Mouse (Mus musculus) urinary bladder, adult 18-20 months (tissue): ENCODE measurements around the gene Tmem246.
"Not testable (repeated sequence)": the region's sequence is repeated elsewhere in the genome, so short reads cannot be mapped to it uniquely, and the experiment has no call there.

Source experiments
- DNase-seq, 2 experiments: peaks; one replicate each; pipeline ENCODE4 v3.0.0; 2022; ENCODE audit warnings: low spot score in 2 of 2, mixed read lengths in 2 of 2

The Tmem246 gene

DNA sequence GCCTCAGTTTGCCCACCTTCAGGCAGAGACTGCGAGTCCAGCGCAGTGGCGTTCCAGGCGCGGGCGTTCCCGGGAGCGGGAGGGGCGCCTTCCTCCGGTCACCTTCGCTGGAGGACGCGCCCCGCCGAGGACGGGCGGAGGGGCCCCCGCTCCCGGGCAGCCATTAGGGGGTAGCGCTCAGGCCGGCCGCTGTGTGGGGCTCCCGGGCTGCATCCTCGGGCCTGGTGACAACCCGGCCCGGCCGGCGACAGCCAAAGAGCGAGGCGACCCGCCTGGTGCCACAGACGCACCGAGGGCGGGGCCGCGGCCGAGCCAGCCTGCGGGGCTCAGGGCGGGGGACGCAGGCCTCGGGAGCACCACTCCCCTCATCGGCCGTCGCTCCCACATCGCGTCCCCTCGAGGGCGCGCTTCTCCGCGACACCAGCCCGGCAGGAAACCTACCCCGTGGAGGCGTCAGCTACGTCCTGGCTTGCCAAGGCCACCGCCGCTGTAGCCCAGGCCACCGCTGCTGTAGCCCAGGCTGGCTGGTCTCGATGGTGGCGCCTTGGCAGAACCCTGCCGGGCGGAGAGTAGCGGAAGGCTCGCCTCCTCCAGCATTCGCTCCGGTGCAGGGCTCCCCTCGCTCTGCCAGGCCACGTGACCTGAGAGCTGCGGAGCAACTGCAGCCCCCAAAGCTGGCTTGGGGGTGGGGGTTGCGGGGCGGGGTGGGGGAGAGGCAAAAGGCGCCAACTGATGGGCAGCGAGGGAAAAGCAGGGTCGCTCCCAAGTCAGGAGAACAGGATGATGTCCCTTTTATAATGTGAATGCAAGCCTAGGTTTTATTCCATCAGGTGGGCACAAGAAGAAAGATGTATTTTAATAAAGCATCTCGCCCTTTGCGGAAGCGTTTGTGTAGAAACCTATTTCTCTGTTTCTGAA lies at the start of gene Tmem246:
Tmem246 (minus strand) TSS at position 694 of the 918 bp plus-strand sequence.
- peak; percentile 62 to 82 for DNase-seq

DNA sequence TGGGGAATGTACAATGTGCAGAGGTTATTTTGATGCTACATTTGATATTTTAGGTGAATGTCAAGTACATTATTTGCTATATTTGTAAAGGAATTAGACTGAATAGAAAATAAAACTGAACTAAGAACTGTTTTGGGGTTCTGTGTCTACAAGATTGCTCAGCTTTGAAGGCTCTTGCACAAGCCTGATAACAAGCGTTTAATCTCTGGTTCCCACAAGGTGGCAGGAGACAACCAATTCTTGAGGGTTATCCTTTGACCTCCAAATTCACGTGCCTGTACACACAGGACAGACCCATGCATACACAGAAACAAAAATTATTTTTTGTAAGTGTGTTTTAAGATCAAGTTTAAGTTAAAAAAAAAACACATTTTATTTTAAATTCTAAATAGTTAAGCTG lies 42.2 kb upstream of the Tmem246 start:
- DNase-seq, result no peak

DNA sequence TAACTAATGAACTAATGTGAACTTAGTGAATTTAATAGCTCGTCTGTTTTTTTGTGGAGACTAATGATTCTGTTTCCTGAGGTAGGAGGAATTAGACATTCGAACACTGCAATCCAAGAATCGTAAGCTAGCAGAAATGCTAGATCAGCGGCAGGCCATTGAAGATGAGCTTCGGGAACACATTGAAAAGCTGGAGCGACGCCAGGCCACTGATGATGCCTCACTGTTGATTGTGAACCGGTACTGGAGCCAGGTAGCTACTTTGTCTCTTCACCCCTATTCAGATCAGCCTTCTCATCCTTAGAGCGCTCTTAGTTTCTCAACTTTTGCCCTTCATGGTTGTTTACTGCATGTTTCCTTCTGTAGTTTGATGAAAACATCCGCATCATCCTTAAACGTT lies 40.1 kb upstream of the Tmem246 start:
- DNase-seq, result no peak

DNA sequence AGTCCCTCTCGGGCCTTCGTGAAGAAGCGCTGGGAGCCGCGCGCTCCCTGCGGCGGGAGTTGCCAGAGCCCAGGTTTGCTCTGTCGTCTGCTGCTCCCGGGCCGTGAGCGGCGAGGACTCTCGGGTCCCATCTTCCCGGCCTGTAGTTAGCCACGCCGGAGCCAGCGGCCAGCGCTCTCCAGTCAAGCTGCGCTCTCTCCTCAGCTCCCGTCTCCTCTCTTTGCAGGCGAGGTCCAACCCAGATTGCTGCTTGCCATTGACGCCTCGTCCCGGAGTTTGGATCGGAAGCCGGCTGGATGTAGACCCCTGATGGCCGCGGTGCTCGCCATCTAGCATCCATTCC lies 34.4 kb upstream of the Tmem246 start:
- no peak for DNase-seq

DNA sequence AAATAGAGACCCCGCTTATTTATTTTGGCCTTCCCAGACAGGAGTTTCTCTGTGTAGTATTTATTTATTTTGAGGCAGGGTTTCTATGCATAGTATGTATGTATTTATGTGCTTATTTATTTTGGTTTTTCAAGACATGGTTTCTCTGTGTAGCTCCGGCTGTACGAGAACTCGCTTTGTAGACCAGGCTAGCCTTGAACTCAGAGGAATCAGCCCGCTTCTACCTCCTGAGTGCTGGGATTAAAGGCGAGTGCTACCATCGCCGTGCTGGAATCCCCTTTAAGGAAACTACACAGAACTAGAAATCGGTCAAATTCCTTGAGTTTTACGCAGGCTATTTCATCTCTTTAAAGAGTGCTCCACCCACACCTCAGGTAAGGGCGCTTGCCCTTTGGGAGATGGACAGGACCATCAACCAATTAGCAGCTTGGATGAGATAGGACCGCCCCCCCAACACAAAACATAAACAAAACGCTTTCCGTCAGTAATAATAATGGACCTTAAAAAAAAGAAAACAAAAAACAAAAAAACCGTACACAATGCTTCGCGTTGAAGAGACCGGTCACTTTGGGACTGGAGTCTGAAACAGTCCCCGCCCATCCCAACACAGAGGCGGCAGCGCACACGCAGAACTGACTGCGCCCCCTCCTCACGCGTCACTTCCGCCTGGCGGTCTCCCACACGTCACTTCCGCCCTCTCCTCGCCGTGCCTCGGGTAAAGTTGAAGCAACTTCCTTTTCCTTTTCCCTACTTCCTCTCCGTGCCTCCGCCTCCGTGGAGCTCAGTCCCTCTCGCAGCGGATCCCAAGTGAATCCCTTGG lies 33.9 kb upstream of the Tmem246 start, which contains the start of gene Rnf20:
Rnf20 (plus strand) TSS at position 688 of the 820 bp plus-strand sequence.
- peak; percentile 88 to 95 for DNase-seq

DNA sequence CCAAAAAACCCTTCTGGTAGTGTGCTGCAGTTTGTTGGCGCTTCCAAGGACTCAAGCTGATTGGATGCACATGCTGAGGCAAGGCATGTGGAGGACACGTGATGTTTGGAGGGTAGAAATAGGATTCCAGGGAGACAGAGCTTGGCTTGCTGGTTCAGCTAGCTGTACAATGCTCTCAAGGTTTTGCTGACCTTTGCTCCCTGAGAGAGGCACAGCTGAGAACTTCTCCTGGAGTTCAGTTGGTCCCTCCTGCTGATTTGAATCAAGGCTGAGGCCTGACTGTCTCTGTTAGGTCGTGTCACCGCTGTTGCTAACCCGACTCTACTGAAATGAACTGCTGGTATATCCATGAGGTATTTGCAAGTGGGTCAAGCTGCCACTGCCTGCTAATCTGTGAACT lies 31.3 kb upstream of the Tmem246 start:
- no peak for DNase-seq

DNA sequence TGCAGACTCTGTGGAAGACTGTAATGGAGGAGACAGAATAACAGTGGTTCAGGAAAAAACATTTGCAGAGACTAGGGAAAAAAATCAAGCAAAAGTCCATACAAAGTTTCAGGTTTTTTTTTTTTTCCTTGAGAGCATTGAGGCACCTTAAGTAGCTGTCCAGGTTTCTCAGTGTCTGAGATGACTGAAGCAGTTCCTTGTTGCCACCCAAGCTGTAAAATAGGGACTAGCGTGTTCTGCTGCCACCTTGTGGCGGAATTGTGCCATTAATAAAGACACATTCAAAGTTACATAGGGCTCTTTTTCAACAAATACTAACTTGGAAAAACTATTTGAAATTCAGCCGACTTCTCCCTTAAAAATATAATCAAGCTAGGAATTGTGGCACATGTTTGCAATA lies 29.3 kb upstream of the Tmem246 start:
- DNase-seq, result peak; percentile 38 to 50

DNA sequence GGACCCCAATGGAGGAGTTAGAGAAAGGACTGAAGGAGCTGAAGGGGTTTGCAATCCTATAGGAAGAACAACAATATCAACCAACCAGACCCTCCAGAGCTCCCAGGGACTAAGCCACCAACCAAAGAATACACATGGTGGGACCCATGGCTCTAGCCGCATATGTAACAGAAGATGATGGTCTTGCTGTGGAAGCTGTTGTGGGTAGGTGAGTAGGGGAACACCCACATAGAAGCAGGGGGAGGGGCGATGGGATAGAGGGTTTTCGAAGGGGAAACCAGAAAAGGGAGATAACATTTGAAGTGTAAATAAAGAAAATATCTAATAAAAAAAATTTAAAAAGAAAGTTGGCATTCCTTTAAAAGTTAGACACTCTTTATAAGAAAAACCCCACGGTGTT lies 27.3 kb upstream of the Tmem246 start:
- DNase-seq, result not testable (repeated sequence)

DNA sequence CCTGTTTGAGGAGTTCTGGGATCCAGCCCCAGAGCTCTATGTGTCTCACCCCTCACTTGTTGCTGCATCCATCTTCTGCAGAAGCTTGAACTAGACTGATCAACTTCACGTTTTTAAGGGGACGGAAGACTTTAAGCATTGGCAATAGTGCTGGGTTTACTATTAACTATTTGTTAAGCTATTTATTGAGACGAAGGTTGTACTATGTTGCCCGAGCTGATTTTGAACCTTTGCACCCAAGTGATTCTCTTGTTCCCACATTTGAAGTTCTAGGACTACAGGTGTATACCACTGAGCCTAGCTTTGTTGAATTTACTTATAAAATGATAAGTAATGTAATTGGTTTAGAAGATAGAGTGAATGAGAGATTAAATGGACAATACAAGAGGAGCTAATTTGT lies 26.2 kb upstream of the Tmem246 start:
- no peak for DNase-seq

DNA sequence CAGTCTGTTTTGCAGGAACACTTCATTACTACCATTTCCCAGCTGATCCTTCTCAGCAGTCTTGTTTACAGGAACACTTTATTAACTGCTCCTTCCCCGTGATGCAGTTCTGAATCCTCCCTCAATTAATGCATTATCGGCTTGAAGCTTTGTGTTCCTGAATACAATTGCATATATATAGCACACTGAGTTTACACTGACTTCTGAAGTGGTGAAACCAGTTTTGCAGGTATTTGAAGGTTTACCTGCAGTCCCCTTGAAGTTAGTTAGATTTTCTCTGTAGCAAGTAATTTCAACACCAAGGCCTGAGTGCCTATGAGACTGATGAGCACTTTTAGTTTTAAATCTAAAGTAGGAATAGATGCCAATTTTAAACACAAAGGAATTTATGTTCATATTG lies 24.6 kb upstream of the Tmem246 start:
- no peak for DNase-seq

DNA sequence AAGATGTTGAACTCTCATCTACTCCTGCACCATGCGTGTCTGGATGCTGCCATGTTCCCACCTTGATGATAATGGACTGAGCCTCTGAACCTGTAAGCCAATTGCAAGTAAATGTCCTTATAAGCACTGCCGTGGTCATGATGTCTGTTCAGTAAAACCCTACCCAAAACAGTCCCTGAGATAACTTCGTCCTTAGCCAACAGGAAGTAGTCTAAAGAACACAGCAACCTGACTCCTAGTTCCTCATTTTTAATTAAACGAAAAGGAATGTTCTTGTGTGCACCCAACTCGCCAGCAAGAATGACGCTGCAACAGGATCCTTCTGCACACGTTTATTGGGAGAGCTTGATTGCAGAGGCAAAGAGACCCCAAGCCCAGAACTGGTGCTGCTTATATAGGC lies 22.2 kb upstream of the Tmem246 start:
- DNase-seq, result not testable (repeated sequence)

DNA sequence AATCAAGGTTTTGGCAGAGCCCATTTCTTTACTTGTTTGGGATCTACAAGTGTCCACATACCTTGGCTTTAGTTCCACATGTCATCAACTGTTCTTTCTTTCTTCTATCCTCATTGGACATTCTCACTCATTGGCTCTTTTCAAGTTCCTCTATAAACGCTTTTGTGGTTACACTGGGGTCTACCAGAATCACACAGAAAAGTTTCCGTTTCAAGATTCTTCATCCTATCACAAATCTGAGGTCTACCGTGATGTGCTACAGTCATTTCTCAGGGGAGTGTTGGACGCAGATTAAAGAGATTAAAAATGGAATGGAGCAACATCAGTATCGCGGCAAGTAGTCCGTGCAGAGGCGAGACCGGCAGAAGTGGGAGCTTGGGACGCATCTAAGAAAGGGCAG lies 19.2 kb upstream of the Tmem246 start:
- DNase-seq, result no peak

DNA sequence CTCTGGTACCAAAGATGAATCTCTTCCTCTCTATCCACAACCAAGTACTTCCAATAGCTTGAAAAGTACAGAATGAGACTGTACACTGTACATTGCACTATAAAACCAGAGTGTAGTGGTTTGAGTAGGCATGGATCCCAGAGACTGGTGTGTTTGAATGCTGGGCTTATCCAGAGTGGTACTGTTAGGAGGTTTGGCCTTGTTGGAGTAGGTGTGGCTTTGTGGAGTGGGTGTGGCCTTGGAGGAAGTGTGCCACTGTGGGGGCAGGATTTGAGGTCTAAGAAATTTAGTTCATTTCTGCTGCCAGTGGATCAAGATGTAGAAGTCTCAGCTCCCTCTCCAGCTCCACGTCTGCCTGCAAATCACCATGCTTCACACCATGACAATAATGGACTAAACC lies 7.8 kb upstream of the Tmem246 start:
- no peak for DNase-seq

DNA sequence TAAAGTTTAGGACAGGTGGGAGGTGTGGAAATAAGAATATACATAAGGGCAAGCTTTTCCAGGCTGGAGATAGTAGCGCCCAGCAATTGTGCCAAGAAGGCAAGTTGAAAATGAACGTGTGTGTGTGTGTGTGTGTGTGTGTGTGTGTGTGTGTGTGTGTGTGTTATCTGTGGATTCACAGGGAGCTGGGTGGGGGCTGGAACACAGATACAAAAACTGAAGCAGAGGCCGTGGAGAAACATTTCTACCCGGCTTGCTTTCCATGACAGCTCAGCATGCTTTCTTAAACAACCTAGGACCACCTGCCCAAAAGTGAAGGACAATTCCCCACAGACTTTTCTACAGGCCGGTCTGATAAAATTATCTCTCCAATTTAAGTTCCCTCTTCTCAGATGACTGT lies 6.9 kb upstream of the Tmem246 start:
- no peak for DNase-seq

DNA sequence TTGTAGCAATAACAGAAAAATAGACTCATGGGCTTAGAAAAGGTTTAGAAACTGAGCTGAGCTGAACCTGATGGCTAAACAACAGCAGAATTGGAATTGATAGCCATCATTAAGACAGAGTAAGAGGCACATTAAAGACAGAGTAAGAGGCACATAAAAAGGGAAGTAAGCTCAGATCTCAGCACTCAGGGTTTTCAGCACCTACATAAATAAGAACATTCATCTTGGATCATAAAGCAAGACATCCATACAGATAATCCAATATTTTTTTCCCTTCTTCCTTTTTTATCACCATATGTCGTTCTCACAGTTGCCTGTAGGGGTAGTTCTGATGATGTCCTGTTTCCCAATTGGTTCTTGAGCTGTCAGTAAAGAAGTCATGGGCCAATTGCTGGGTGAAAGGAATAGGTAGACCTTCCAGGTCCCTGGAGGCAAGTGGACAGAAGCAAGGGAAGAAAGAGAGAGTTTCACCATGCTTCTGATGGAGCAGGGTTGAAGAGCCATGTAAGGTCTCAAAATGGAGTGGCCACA lies 6.4 kb upstream of the Tmem246 start:
- DNase-seq, result no peak

DNA sequence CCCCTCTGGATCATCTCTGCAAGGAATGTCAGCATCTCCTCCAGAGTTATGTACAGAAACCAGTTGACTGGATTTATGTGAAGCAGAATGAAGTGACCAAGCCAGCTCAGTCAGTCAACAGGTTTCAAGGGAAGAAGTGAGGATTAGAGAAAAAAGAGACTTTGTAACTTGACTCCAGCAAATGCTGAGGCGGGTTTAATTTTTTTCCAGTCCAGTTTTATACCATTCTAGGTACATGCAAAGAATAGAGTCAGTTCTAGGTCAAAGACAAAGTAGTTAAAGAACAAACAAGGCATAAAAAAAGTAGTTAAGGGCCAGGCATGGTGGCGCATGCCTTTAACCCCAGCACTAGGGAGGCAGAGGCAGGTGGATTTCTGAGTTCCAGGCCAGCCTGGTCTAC lies 5.5 kb upstream of the Tmem246 start:
- DNase-seq, result no peak

DNA sequence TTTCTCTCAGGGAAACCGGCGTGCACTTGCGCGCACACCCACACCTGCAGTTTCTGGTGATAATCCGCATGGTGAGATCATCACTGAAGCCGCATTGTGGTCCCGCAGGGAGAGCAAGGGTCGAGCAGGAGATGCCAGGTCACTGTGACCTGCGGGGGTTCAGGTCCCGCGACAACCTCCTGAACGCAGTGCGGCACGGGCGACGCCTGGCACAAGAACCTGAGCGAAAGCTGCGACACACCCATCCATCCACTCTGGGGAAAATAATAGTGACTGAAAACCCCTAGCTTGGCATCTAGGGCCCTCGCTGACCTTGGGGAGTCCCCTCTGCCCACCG lies 862 bp downstream of the Tmem246 start:
- no peak for DNase-seq

DNA sequence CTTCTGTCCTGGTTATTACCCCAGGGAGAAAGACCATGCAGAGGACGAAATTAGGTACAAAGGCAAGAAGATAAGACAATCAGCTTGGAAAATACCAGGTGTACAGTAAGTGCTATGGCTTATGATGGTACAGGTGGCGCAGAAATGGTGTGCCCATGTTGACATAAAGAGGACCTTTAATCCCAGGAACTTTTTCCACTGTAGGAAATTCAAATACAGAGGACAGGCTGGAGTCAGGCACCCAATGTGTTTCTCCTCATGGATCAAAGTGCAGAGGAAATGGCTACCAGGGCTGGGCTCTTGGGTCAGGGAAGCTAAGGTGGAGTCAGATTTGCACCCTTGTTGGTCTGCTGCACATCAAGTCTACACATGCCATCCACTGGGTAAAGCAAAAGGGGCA lies 7.5 kb downstream of the Tmem246 start:
- DNase-seq, result no peak

DNA sequence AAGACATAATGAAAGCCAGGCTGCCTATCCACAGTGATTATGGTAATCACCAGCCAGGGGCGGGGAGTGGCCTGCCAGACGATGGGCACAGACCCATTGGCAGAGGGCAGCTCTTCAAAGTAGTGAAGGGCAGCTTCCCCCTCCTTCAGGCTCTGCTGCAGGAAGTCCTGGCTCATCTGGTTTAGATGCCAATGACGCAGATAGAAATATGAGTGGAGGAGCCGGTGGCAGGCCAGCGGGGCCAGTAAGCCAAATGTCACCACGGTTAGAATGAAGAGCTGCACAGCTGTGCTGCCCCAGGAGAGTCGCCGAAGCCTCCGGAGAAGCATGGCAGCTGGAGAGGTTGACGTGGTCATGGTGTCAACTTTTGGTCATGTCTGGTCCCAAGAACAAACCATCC lies 10.9 kb downstream of the Tmem246 start:
- DNase-seq, result no peak

DNA sequence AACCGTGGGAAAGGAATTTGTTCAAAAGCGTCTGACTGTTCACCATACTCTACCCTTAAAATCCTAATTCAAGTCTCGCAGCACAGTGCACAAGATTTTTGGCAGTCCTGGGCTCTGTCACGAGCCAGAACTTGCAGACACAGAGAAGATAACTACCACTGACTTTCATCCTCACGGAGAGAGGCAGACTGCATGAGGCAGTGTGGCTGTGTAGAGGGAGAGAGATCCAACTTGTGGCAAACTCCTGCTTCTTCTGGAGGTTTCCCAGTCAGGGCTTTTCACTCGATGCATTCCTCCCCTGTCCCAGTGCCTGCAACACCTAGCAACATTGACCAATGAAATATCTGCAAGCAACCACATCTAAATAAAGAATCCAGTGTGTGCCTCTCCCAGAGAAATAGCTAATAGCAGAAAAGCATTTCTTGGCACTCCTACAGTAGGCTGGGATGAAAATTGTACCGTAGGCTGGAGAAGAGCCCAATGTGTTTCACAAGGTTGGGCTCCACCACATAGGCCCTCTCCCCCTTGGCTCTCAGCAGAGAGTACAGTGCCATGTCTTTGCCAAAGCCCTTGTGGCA lies 12.1 kb downstream of the Tmem246 start:
- DNase-seq, result no peak

DNA sequence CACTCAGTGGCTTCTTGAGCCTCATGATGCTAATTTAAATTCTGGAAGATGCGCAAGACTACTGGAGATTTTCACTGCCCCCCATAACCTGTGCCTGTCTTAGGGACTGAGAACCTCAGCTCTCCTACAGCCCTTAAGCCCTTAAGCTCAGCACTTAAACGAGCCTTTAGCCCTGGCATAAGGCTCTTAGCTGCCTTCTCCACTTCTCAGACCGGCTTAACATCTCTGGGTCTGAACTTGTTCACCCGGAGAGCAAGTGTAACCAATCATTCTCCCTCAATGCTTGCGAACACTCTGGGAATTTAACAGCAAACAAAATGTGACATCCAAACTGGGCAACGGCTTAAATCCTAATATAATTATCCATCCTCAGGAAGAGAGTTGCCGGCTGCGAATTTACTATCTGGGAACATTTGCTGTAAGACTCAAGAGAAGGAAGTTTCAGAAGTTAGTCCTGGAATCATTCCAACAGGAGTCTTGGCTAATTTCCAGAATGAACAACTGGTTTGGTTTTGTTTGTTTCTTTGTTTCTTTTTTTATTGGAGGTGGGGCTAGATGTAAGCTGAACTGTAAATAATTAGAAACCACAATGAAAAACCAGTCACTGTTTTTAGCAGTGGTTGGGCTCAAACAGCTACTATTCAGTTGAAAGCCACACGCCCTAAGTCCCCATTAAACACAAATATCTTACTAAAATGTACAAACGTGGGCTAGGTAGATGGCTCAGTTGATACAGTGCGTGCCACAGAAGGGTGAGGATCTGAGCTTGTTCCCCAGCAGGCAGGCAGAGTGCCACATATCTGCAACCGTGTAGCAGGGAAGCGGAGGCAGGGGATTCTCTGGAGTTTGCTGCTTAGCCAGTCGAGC lies 13.5 kb downstream of the Tmem246 start:
- DNase-seq, result peak; percentile 42 to 49
